Mouse (Mus musculus): ENCODE measurements around the gene Exo1.

Gene Exo1

GRCm38 (mm10) chr1:175880453-175881296, at the start of gene Exo1:
TSS of gene Exo1 (plus strand) at chr1:175880581.
- peak; percentile 73 for DNase-seq (ENCODE audit: low read depth)

- DNase-seq (ENCODE audit: low read depth), result no peak
These were observed 24.9 kb upstream of the Exo1 start for GRCm38 (mm10) chr1:175855515-175855914.

GRCm38 (mm10) chr1:175867050-175867449, 13.3 kb upstream of the Exo1 start:
- no peak for DNase-seq (ENCODE audit: low read depth)

- DNase-seq (ENCODE audit: low read depth), result no peak
These were observed 12.8 kb upstream of the Exo1 start for GRCm38 (mm10) chr1:175867558-175867957.

- DNase-seq (ENCODE audit: low read depth), result no peak
These were observed 9.7 kb upstream of the Exo1 start for GRCm38 (mm10) chr1:175870716-175871115.

GRCm38 (mm10) chr1:175872028-175872816, 8.2 kb upstream of the Exo1 start:
- no peak for DNase-seq (ENCODE audit: low read depth)

GRCm38 (mm10) chr1:175883398-175883797, 3.0 kb downstream of the Exo1 start:
- no peak for DNase-seq (ENCODE audit: low read depth)

- DNase-seq (ENCODE audit: low read depth), result no peak
These were observed 12.9 kb downstream of the Exo1 start for GRCm38 (mm10) chr1:175893263-175893662.

- DNase-seq (ENCODE audit: low read depth), result no peak
These were observed 13.3 kb downstream of the Exo1 start for GRCm38 (mm10) chr1:175893726-175894125.

GRCm38 (mm10) chr1:175911207-175911606, 30.8 kb downstream of the Exo1 start:
- DNase-seq (ENCODE audit: low read depth), result no peak

GRCm38 (mm10) chr1:175912038-175912437, 31.7 kb downstream of the Exo1 start:
- DNase-seq (ENCODE audit: low read depth), result no peak

GRCm38 (mm10) chr1:175913728-175914303, 33.4 kb downstream of the Exo1 start:
- no peak for DNase-seq (ENCODE audit: low read depth)

GRCm38 (mm10) chr1:175920029-175920428, 39.6 kb downstream of the Exo1 start, which contains the start of gene Gm38100:
TSS of gene Gm38100 (plus strand) at chr1:175920329.
- DNase-seq (ENCODE audit: low read depth), result no peak

- no peak for DNase-seq (ENCODE audit: low read depth)
These were observed 40.7 kb downstream of the Exo1 start for GRCm38 (mm10) chr1:175921091-175921490.

- peak; percentile 13 for DNase-seq (ENCODE audit: low read depth)
These were observed 43.7 kb downstream of the Exo1 start for GRCm38 (mm10) chr1:175923848-175924787.

- peak; percentile 1 for DNase-seq (ENCODE audit: low read depth)
These were observed 51.0 kb downstream of the Exo1 start for GRCm38 (mm10) chr1:175931391-175931790.

GRCm38 (mm10) chr1:175936282-175936737, 55.9 kb downstream of the Exo1 start:
- peak; percentile 56 for DNase-seq (ENCODE audit: low read depth)

- no peak for DNase-seq (ENCODE audit: low read depth)
These were observed 58.4 kb downstream of the Exo1 start for GRCm38 (mm10) chr1:175938731-175939130.

- no peak for DNase-seq (ENCODE audit: low read depth)
These were observed 62.8 kb downstream of the Exo1 start for GRCm38 (mm10) chr1:175943168-175943567.

- no peak for DNase-seq (ENCODE audit: low read depth)
These were observed 66.4 kb downstream of the Exo1 start for GRCm38 (mm10) chr1:175946718-175947315.

- DNase-seq (ENCODE audit: low read depth), result no peak
These were observed 70.0 kb downstream of the Exo1 start for GRCm38 (mm10) chr1:175950421-175950820.
